Mouse (Mus musculus): ENCODE results near the gene Zfp169. TPM values are rescaled to one million over a fixed set of nuclear protein-coding genes. Genes with fewer than 3 reads are reported as not detected.
"Not testable (repeated sequence)": the region's sequence is repeated elsewhere in the genome, so short reads cannot be mapped to it uniquely, and the experiment has no call there.

The Zfp169 gene
- polyA plus RNA-seq, 1 experiment from 2014 or later = 8.5 TPM

DNA sequence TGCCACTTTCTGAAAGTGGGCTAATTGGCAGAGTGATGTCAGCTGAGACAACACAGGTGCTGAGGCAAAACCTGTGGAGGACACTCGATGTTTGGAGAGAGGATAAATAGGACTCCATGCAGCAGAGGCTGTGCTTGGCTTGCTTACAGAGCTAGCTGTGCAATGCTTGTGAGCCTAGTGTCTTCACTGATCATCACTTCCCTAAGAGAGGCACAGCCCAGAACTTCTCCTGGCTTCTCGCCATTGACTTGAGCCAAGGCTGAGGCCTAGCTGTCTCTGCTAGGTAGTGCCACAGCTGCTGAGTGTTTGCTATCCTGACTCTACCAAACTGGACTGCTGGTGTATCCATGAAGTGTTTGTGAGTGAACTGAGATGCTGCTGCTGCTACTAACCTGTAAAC lies 17.4 kb upstream of the Zfp169 start:
- no peaks in the 10 kb centered on the region for H3K9me3 ChIP-seq (ENCODE audit: control insufficient read depth, low read length)
- ATAC-seq (ENCODE audit: insufficient number of reproducible peaks, low FRiP score, low TSS enrichment, low read depth) = no peak
- DNase-seq (ENCODE audit: low spot score) = no peak
- H3K4me1 ChIP-seq (ENCODE audit: control insufficient read depth, insufficient read depth, low read length) = no peaks in the 10 kb centered on the region
- H3K4me2 ChIP-seq (ENCODE audit: low read depth, severe bottlenecking) = no peak overlapping the region
- no peak overlapping the region for H3K4me3 ChIP-seq (ENCODE audit: low read depth, low read length)
- H3K36me3 ChIP-seq (ENCODE audit: control insufficient read depth, insufficient read depth, low read length) = no peaks in the 10 kb centered on the region; the same call in 1 of the 2 replicates
- no peak overlapping the region for H3K27ac ChIP-seq (replicated peaks; ENCODE audit: low read depth, low read length)
- no peaks in the 10 kb centered on the region for H3K27me3 ChIP-seq (ENCODE audit: control insufficient read depth, insufficient read depth, low read length)
- WGBS = 80% methylated on average over 2 of the region's 2 CpGs
- H3K9ac ChIP-seq (ENCODE audit: low read length) = no peak overlapping the region

DNA sequence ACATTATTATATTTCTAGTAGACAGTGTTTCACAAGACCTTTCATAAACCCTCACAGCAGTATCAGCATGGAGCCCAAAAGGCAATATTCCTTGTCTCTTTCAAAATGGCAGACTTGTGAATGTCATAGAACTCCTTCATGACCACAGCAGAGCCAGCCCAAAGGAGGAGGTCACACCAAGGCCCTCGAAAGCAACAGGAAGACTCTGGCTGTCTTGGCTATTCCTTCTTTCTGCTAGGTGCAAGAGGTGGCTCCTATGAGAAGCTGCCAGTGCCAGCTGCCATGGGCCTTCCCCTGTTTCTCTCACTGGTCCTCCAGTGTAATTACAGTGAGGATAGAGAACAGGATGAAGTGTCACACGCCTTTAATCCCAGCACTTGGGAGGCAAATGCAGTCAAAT lies 15.8 kb upstream of the Zfp169 start:
- H3K36me3 ChIP-seq (ENCODE audit: control insufficient read depth, insufficient read depth, low read length) = no peaks in the 10 kb centered on the region
- no peak overlapping the region for H3K4me3 ChIP-seq (ENCODE audit: low read depth, low read length)
- no peak overlapping the region for H3K27ac ChIP-seq (replicated peaks; ENCODE audit: low read depth, low read length)
- H3K27me3 ChIP-seq (ENCODE audit: control insufficient read depth, insufficient read depth, low read length) = no peaks in the 10 kb centered on the region
- WGBS = 49% methylated on average over 2 of the region's 2 CpGs
- no peak overlapping the region for H3K4me2 ChIP-seq (ENCODE audit: low read depth, severe bottlenecking)
- DNase-seq (ENCODE audit: low spot score) (no peak), ATAC-seq (ENCODE audit: insufficient number of reproducible peaks, low FRiP score, low TSS enrichment, low read depth) (no peak)
- no peak overlapping the region for H3K9ac ChIP-seq (ENCODE audit: low read length)
- no peaks in the 10 kb centered on the region for H3K9me3 ChIP-seq (ENCODE audit: control insufficient read depth, low read length)
- no peaks in the 10 kb centered on the region for H3K4me1 ChIP-seq (ENCODE audit: control insufficient read depth, insufficient read depth, low read length)

DNA sequence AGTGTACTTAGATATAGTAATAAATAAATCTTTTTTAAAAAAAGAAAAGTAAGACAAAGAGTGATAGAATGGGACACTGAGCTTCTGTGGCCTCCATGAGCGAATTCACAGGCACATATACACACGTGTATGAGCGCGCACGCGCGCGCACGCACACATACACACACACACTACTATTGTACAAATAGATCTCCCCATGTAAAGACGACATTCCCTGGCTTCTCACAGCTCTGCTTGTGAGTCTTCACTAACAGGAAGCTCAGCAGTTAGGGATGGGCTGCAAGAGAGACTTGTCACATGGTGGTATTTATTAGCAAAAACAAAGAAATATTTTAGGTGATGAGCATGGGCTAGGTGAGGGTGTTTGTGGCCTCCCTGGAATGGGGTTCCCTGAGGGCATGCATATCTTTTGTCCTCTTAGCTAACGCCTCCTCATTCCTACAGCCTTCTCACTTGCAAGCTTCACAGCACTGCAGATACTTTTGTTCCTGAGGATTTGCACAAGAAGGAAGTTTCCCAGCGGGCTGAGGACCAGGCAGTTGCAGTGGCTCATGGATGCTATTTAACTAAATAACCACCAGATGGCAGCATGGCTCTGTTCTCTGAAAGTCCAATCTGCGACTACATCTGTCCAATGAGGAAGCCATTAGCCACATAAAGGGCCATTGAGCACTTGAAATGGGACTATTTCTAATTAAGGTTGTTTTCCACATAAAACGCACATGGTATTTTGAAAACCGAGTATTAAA lies 15.0 kb upstream of the Zfp169 start:
- ATAC-seq (ENCODE audit: insufficient number of reproducible peaks, low FRiP score, low TSS enrichment, low read depth) (peak; percentile 35; the same call in 1 of the 2 replicates), DNase-seq (ENCODE audit: low spot score) (peak; percentile 73)
- Histone ChIP-seq H3K36me3 (ENCODE audit: control insufficient read depth, insufficient read depth, low read length) (no peaks in the 10 kb centered on the region), H3K27ac (replicated peaks; ENCODE audit: low read depth, low read length) (no peak overlapping the region), H3K27me3 (ENCODE audit: control insufficient read depth, insufficient read depth, low read length) (no peaks in the 10 kb centered on the region), H3K9ac (ENCODE audit: low read length) (no peak overlapping the region), H3K4me2 (ENCODE audit: low read depth, severe bottlenecking) (no peak overlapping the region), H3K4me3 (ENCODE audit: low read depth, low read length) (no peak overlapping the region), H3K9me3 (ENCODE audit: control insufficient read depth, low read length) (no peaks in the 10 kb centered on the region), H3K4me1 (ENCODE audit: control insufficient read depth, insufficient read depth, low read length) (no peaks in the 10 kb centered on the region)
- WGBS = 55% methylated on average over 15 of the region's 15 CpGs

DNA sequence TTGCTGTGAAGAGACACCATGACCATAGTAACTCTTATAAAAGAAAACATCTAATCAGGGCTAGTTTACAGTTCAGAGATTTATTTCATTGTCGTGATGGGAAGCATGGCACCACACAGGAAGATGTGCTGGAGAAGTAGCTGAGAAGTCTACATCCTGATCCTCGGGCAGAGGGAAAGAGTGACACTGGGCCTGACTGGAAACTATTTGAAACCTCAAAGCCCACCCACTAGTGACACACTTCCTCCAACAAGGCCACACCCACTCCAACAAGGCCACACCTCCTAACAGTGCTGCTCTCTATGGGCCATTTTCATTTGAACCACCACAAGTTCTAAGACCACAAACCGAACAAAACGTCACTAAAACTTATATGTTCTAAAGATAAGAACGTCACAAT lies 12.5 kb upstream of the Zfp169 start:
- WGBS = 82% methylated on average over 5 of the region's 5 CpGs
- no peak for DNase-seq (ENCODE audit: low spot score)

DNA sequence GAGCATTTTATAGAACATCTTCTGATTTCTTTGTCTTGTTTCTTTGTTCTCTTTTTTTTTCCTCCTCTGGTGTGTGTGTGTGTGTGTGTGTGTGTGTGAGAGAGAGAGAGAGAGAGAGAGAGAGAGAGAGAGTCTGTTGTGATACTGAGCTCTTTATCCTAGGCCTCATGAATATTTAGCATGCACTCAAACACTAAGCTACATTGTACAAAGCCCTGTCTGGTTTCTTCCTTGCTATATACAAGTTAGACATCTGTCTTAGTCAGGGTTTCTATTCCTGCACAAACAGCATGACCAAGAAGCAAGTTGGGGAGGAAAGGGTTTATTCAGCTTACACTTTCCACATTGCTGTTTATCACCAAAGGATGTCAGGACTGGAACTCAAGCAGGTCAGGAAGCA lies 5.9 kb upstream of the Zfp169 start:
- H3K4me3 ChIP-seq (ENCODE audit: low read depth, low read length); H3K27ac ChIP-seq (replicated peaks; ENCODE audit: low read depth, low read length); ATAC-seq (ENCODE audit: insufficient number of reproducible peaks, low FRiP score, low TSS enrichment, low read depth); H3K27me3 ChIP-seq (ENCODE audit: control insufficient read depth, insufficient read depth, low read length); H3K36me3 ChIP-seq (ENCODE audit: control insufficient read depth, insufficient read depth, low read length); H3K9ac ChIP-seq (ENCODE audit: low read length); H3K4me2 ChIP-seq (ENCODE audit: low read depth, severe bottlenecking); H3K9me3 ChIP-seq (ENCODE audit: control insufficient read depth, low read length); H3K4me1 ChIP-seq (ENCODE audit: control insufficient read depth, insufficient read depth, low read length); DNase-seq (ENCODE audit: low spot score): not testable (repeated sequence)

More for the DNA sequence above, 12.5 kb upstream of the Zfp169 start:
- H3K27ac ChIP-seq (replicated peaks; ENCODE audit: low read depth, low read length) = no peak overlapping the region
- H3K9me3 ChIP-seq (ENCODE audit: control insufficient read depth, low read length) = no peaks in the 10 kb centered on the region
- H3K4me2 ChIP-seq (ENCODE audit: low read depth, severe bottlenecking) = no peak overlapping the region
- no peaks in the 10 kb centered on the region for H3K4me1 ChIP-seq (ENCODE audit: control insufficient read depth, insufficient read depth, low read length)
- ATAC-seq (ENCODE audit: insufficient number of reproducible peaks, low FRiP score, low TSS enrichment, low read depth) = no peak
- H3K36me3 ChIP-seq (ENCODE audit: control insufficient read depth, insufficient read depth, low read length) = no peaks in the 10 kb centered on the region
- H3K27me3 ChIP-seq (ENCODE audit: control insufficient read depth, insufficient read depth, low read length) = no peaks in the 10 kb centered on the region
- no peak overlapping the region for H3K4me3 ChIP-seq (ENCODE audit: low read depth, low read length)
- no peak overlapping the region for H3K9ac ChIP-seq (ENCODE audit: low read length)

DNA sequence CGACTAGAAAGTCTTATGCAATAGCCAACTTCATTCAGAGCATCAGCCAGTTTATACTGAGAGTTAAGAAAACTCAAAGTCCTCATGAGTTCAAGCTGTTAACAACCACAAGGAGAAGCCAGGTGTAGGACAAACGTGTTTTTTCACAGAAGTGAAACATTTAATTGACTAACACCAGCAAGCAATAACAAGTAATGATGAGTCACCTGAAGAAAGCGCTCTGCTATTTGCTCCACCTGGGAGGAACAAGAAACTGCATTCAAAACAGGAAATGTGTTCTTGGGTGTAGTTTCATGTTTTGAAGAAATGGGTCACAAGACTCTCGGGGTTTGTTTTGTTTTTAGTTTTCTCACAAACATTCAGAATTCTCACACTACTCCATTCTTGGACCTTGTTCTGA lies 2.6 kb upstream of the Zfp169 start:
- no peak for ATAC-seq (ENCODE audit: insufficient number of reproducible peaks, low FRiP score, low TSS enrichment, low read depth)
- H3K9me3 ChIP-seq (ENCODE audit: control insufficient read depth, low read length) = no peaks in the 10 kb centered on the region
- 83% methylated on average over 4 of the region's 4 CpGs for WGBS

DNA sequence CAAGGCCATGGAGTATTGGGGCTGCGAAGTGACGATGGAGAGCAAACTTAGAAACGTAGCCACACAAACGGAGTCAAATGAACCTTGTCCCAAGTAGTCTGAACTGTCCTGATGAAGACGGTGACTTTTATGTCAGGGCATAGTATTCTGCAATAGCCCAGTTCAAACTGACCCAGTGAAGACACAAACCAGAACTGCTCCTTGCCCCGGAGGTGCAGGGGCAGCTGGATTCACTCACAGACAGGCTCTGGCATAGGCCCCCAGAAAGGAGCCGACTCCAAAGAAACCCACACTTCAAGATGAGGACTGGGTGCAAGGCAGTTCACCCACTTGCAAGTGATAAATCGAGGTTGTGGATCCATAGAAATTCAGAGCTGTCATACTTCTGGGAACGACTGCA lies 4.6 kb downstream of the Zfp169 start:
- Histone ChIP-seq H3K9ac (ENCODE audit: low read length) (no peak overlapping the region), H3K4me2 (ENCODE audit: low read depth, severe bottlenecking) (no peak overlapping the region), H3K4me3 (ENCODE audit: low read depth, low read length) (no peak overlapping the region), H3K36me3 (ENCODE audit: control insufficient read depth, insufficient read depth, low read length) (no peaks in the 10 kb centered on the region), H3K9me3 (ENCODE audit: control insufficient read depth, low read length) (no peaks in the 10 kb centered on the region), H3K4me1 (ENCODE audit: control insufficient read depth, insufficient read depth, low read length) (no peaks in the 10 kb centered on the region), H3K27me3 (ENCODE audit: control insufficient read depth, insufficient read depth, low read length) (no peaks in the 10 kb centered on the region), H3K27ac (replicated peaks; ENCODE audit: low read depth, low read length) (no peak overlapping the region)
- no peak for ATAC-seq (ENCODE audit: insufficient number of reproducible peaks, low FRiP score, low TSS enrichment, low read depth)
- 86% methylated on average over 9 of the region's 9 CpGs for WGBS
- DNase-seq (ENCODE audit: low spot score) = no peak

More for the DNA sequence above, 2.6 kb upstream of the Zfp169 start:
- Histone ChIP-seq H3K4me2 (ENCODE audit: low read depth, severe bottlenecking) (no peak overlapping the region), H3K36me3 (ENCODE audit: control insufficient read depth, insufficient read depth, low read length) (no peaks in the 10 kb centered on the region), H3K9ac (ENCODE audit: low read length) (no peak overlapping the region), H3K4me3 (ENCODE audit: low read depth, low read length) (no peak overlapping the region), H3K27me3 (ENCODE audit: control insufficient read depth, insufficient read depth, low read length) (no peaks in the 10 kb centered on the region), H3K27ac (replicated peaks; ENCODE audit: low read depth, low read length) (no peak overlapping the region), H3K4me1 (ENCODE audit: control insufficient read depth, insufficient read depth, low read length) (no peaks in the 10 kb centered on the region)
- DNase-seq (ENCODE audit: low spot score) = no peak

DNA sequence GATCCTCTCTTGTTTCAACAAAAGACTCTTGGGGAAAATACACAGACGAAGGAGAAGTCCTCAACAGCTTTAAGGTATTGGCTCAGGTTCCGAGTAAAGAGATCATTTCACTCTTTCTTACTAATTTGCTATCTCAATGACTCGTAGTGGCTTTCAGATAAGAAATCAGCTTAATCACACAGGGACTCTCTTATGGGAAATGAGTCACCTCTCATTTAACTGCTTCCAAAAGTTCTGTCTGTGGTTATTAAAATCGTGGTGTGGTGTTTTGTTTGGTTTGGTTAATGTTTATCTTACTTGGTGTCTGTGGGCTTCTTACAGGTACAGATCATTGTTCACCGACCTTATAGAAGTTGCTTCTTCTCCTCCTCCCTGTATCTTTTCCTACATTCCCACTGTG lies 10.8 kb downstream of the Zfp169 start:
- 87% methylated on average over 5 of the region's 5 CpGs for WGBS
- DNase-seq (ENCODE audit: low spot score) (no peak), ATAC-seq (ENCODE audit: insufficient number of reproducible peaks, low FRiP score, low TSS enrichment, low read depth) (no peak)
- Histone ChIP-seq H3K9ac (ENCODE audit: low read length) (no peak overlapping the region), H3K4me2 (ENCODE audit: low read depth, severe bottlenecking) (no peak overlapping the region), H3K4me1 (ENCODE audit: control insufficient read depth, insufficient read depth, low read length) (no peaks in the 10 kb centered on the region), H3K27ac (replicated peaks; ENCODE audit: low read depth, low read length) (no peak overlapping the region), H3K9me3 (ENCODE audit: control insufficient read depth, low read length) (no peaks in the 10 kb centered on the region), H3K27me3 (ENCODE audit: control insufficient read depth, insufficient read depth, low read length) (no peaks in the 10 kb centered on the region), H3K4me3 (ENCODE audit: low read depth, low read length) (no peak overlapping the region), H3K36me3 (ENCODE audit: control insufficient read depth, insufficient read depth, low read length) (peaks cover 3% of the 10 kb centered on the region; the same call in 1 of the 2 replicates)

DNA sequence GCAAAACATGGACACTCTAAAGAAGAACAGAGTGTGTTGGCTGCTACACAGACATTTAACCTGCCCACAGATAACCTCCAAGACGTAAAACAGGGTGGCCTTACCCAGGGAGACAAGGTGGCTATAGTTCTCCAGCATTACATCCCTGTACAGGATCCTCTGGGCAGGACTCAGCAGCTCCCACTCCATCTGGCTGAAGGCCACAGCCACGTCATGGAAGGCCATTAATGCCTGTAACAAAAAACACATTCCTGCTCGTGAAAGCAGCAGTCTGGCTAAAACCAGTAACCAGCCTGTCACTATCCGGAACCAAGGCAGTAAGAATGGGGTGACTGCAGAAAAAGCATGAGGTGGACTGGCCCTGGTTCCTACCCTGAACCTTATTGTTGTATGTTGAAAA lies 14.6 kb downstream of the Zfp169 start:
- Histone ChIP-seq H3K36me3 (ENCODE audit: control insufficient read depth, insufficient read depth, low read length) (peaks cover 5% of the 10 kb centered on the region), H3K27ac (replicated peaks; ENCODE audit: low read depth, low read length) (no peak overlapping the region), H3K27me3 (ENCODE audit: control insufficient read depth, insufficient read depth, low read length) (no peaks in the 10 kb centered on the region), H3K4me2 (ENCODE audit: low read depth, severe bottlenecking) (no peak overlapping the region), H3K4me1 (ENCODE audit: control insufficient read depth, insufficient read depth, low read length) (no peaks in the 10 kb centered on the region), H3K4me3 (ENCODE audit: low read depth, low read length) (no peak overlapping the region), H3K9me3 (ENCODE audit: control insufficient read depth, low read length) (no peaks in the 10 kb centered on the region), H3K9ac (ENCODE audit: low read length) (no peak overlapping the region)
- no peak for ATAC-seq (ENCODE audit: insufficient number of reproducible peaks, low FRiP score, low TSS enrichment, low read depth)
- DNase-seq (ENCODE audit: low spot score) = peak; percentile 51
- 40% methylated on average over 4 of the region's 4 CpGs for WGBS
